Mouse (Mus musculus) midbrain, postnatal 0 days (tissue): ENCODE measurements around the gene Crcp. TPM values are rescaled to one million over a fixed set of nuclear protein-coding genes. Genes with fewer than 3 reads are reported as not detected.
A peak's percentile ranks its signal among the peaks of the same experiment; 100 is the strongest.

ENCODE experiments used
- ATAC-seq: fragments of 200-750 bp; cut with Nextera tagmentation; 2 replicates; pipeline ENCODE4 v1.8.0; 2017; ENCODE audit warnings: moderate number of reproducible peaks, mild to moderate bottlenecking, moderate TSS enrichment, moderate library complexity; ENCODE audit not compliant: low FRiP score
- DNase-seq: peaks from one replicate; pipeline ENCODE4 v3.0.0-alpha.2; 2015; ENCODE audit warnings: low spot score
- H3K27ac ChIP-seq: fragments of 300-500 bp; sonication (generic); 2 replicates; pipeline ENCODE4 v1.5.1; 2014; ENCODE audit warnings: low read depth, mild to moderate bottlenecking, low read length, mixed read lengths
- H3K27me3 ChIP-seq: fragments of 300-500 bp; sonication (generic); 2 replicates; pipeline ENCODE4 v1.6.1; 2014; ENCODE audit warnings: low read length, control low read depth, mixed read lengths; ENCODE audit not compliant: insufficient read depth
- H3K36me3 ChIP-seq: fragments of 300-500 bp; sonication (generic); 2 replicates; pipeline ENCODE4 v1.6.1; 2014; ENCODE audit warnings: low read length, control low read depth, mixed read lengths; ENCODE audit not compliant: insufficient read depth
- H3K4me1 ChIP-seq: fragments of 300-500 bp; sonication (generic); 2 replicates; pipeline ENCODE4 v1.6.1; 2014; ENCODE audit warnings: mild to moderate bottlenecking, control low read depth, antibody characterized with exemption, low read length, mixed read lengths; ENCODE audit not compliant: insufficient read depth
- H3K4me2 ChIP-seq: fragments of 300-500 bp; sonication (generic); 2 replicates; pipeline ENCODE4 v1.6.1; 2014; ENCODE audit warnings: low read depth, mild to moderate bottlenecking, low read length, mixed read lengths; ENCODE audit not compliant: poor library complexity, severe bottlenecking
- H3K4me3 ChIP-seq: fragments of 300-500 bp; sonication (generic); 2 replicates; pipeline ENCODE4 v1.5.1; 2014; ENCODE audit warnings: low read depth, mild to moderate bottlenecking, low read length, moderate library complexity
- H3K9ac ChIP-seq: fragments of 300-500 bp; sonication (generic); replicated peaks from 2 replicates; pipeline ENCODE4 v1.6.1; 2014; ENCODE audit warnings: mild to moderate bottlenecking, low read length, moderate library complexity, mixed read lengths; ENCODE audit not compliant: poor library complexity, severe bottlenecking
- H3K9me3 ChIP-seq: fragments of 300-500 bp; sonication (generic); 2 replicates; pipeline ENCODE4 v1.6.1; 2016; ENCODE audit warnings: low read length, control low read depth
- CTCF ChIP-seq: IDR thresholded peaks from 2 replicates; pipeline ENCODE4 v1.5.1; 2016; ENCODE audit warnings: antibody characterized with exemption, mild to moderate bottlenecking
- WGBS: fragments of 180-500 bp; shearing (Covaris S2); extraction: QIAGEN DNeasy Blood & Tissue Kit; methylation state at CpG from one replicate; pipeline ENCODE4 v1.1.7; 2014; 5-methylcytosine and 5-hydroxymethylcytosine counted together
- polyA plus RNA-seq: library from polyadenylated mRNA; unstranded; fragments of >200 nt; fragmentation: Nextera tagmentation; extraction: Ambion mirVana; gene quantifications from 2 replicates; pipeline ENCODE4 v1.2.1, GENCODE M21; 2015
- total RNA-seq: library from RNA; depleted of rRNA; stranded (reverse); fragments of >200 nt; gene quantifications from 2 replicates; pipeline ENCODE4 v1.2.3, GENCODE M21; 2014; rRNA removed

Gene Crcp
- 54.0 and 63.3 TPM in 2 replicates for total RNA-seq
- polyA plus RNA-seq: 86.8 and 90.9 TPM in 2 replicates

- peak; percentile 84 for DNase-seq
Observed at GRCm38 (mm10) chr5:130029142-130029897, at the start of gene Crcp, which contains the start of gene Asl. Crcp (plus strand) TSS chr5:130029290. Asl (minus strand) TSS chr5:130029247.

GRCm38 (mm10) chr5:129980216-129980615, 48.9 kb upstream of the Crcp start:
- DNase-seq: no peak
- Histone ChIP-seq H3K36me3 (peaks cover 7% of the 10 kb centered on the region), H3K27ac (no peak overlapping the region), H3K4me2 (no peak overlapping the region), H3K27me3 (no peaks in the 10 kb centered on the region), H3K9me3 (no peaks in the 10 kb centered on the region), H3K4me3 (no peak overlapping the region), H3K9ac (no peak overlapping the region), H3K4me1 (no peaks in the 10 kb centered on the region)
- no peak for ATAC-seq
- TF ChIP-seq CTCF: no peak
- WGBS: 84% methylated on average over 3 of the region's 3 CpGs

More at GRCm38 (mm10) chr5:130029142-130029897, at the start of gene Crcp, which contains the start of gene Asl:
- 2% methylated on average over 51 of the region's 51 CpGs for WGBS
- Histone ChIP-seq H3K4me2 (peak within 1 kb of the TSS; percentile 53), H3K36me3 (no peaks in the 10 kb centered on the region), H3K4me1 (no peaks in the 10 kb centered on the region; the same call in 1 of the 2 replicates), H3K4me3 (peak within 1 kb of the TSS; percentile 59), H3K27ac (peak within 1 kb of the TSS; percentile 91), H3K9me3 (no peaks in the 10 kb centered on the region), H3K27me3 (no peaks in the 10 kb centered on the region), H3K9ac (peak within 1 kb of the TSS; percentile 68)
- no peak for TF ChIP-seq CTCF
- ATAC-seq: peak; percentile 80

- Histone ChIP-seq H3K4me2 (no peak overlapping the region), H3K4me1 (no peaks in the 10 kb centered on the region), H3K27ac (no peak overlapping the region), H3K9me3 (no peaks in the 10 kb centered on the region), H3K9ac (no peak overlapping the region), H3K27me3 (no peaks in the 10 kb centered on the region), H3K4me3 (no peak overlapping the region), H3K36me3 (peaks cover 6% of the 10 kb centered on the region)
- DNase-seq: no peak
- WGBS: 77% methylated on average over 13 of the region's 13 CpGs
- no peak for TF ChIP-seq CTCF
- ATAC-seq: no peak
Observed at GRCm38 (mm10) chr5:129989376-129989775, 39.7 kb upstream of the Crcp start.

GRCm38 (mm10) chr5:129991898-129992297, 37.2 kb upstream of the Crcp start:
- Histone ChIP-seq H3K9ac (no peak overlapping the region), H3K27me3 (no peaks in the 10 kb centered on the region), H3K4me2 (no peak overlapping the region), H3K9me3 (no peaks in the 10 kb centered on the region), H3K4me3 (no peak overlapping the region), H3K27ac (no peak overlapping the region), H3K4me1 (no peaks in the 10 kb centered on the region), H3K36me3 (peaks cover 6% of the 10 kb centered on the region)
- DNase-seq: no peak
- no peak for TF ChIP-seq CTCF
- WGBS: 92% methylated on average over 5 of the region's 5 CpGs
- no peak for ATAC-seq

- peaks cover 6% of the 10 kb centered on the region for H3K36me3 ChIP-seq
- TF ChIP-seq CTCF: no peak
- H3K4me3 ChIP-seq: no peak overlapping the region
- no peak overlapping the region for H3K27ac ChIP-seq
- H3K9ac ChIP-seq: no peak overlapping the region
- no peaks in the 10 kb centered on the region for H3K9me3 ChIP-seq
- no peak for ATAC-seq
- H3K4me2 ChIP-seq: no peak overlapping the region
- 93% methylated on average over 14 of the region's 14 CpGs for WGBS
- H3K4me1 ChIP-seq: no peaks in the 10 kb centered on the region
- no peak for DNase-seq
- no peaks in the 10 kb centered on the region for H3K27me3 ChIP-seq
Observed at GRCm38 (mm10) chr5:129993374-129993773, 35.7 kb upstream of the Crcp start.

- Histone ChIP-seq H3K27me3 (no peaks in the 10 kb centered on the region), H3K36me3 (no peaks in the 10 kb centered on the region; the same call in 1 of the 2 replicates), H3K4me2 (no peak overlapping the region), H3K4me1 (no peaks in the 10 kb centered on the region), H3K4me3 (no peak overlapping the region), H3K9me3 (no peaks in the 10 kb centered on the region), H3K27ac (no peak overlapping the region), H3K9ac (no peak overlapping the region)
- DNase-seq (no peak), ATAC-seq (no peak)
- no peak for TF ChIP-seq CTCF
- 93% methylated on average over 7 of the region's 7 CpGs for WGBS
Observed at GRCm38 (mm10) chr5:129994989-129995388, 34.1 kb upstream of the Crcp start.
